Mouse (Mus musculus) ES-E14 (cell line): Measurements from ENCODE around the gene Dnajc27. TPM values are rescaled to one million over a fixed set of nuclear protein-coding genes. Genes with fewer than 3 reads are reported as not detected.

Experiments used
- DNase-seq: peaks from one replicate; pipeline ENCODE4 v3.0.0-alpha.2; 2013; ENCODE audit warnings: low read depth, low spot score
- H3K27ac ChIP-seq: 2 replicates; pipeline ENCODE4 v1.5.1; 2012; ENCODE audit warnings: low read depth, mild to moderate bottlenecking, low read length, moderate library complexity, mixed read lengths; ENCODE audit not compliant: poor library complexity, insufficient read depth, severe bottlenecking
- H3K36me3 ChIP-seq: 2 replicates; pipeline ENCODE4 v1.6.1; 2012; ENCODE audit warnings: mild to moderate bottlenecking, low read length, moderate library complexity, mixed read lengths; ENCODE audit not compliant: control insufficient read depth, poor library complexity, insufficient read depth, severe bottlenecking
- H3K4me1 ChIP-seq, 2 experiments: fragments of 150-350 bp in 1 of 2; sonication (generic) in 1 of 2; 2 replicates each; pipeline ENCODE4 v1.6.1; 2012; ENCODE audit warnings: low read length in 2 of 2, mild to moderate bottlenecking in 1 of 2, mixed read lengths in 1 of 2; ENCODE audit not compliant: control insufficient read depth in 2 of 2, insufficient read depth in 2 of 2, poor library complexity in 1 of 2
- H3K4me3 ChIP-seq, 2 experiments: fragments of 150-350 bp in 1 of 2; sonication (generic) in 1 of 2; 2 replicates each; pipeline ENCODE4 v1.5.1; 2012; ENCODE audit warnings: low read length in 2 of 2, low read depth in 1 of 2, mild to moderate bottlenecking in 1 of 2, mixed read lengths in 1 of 2; ENCODE audit not compliant: insufficient read depth in 1 of 2, poor library complexity in 1 of 2, severe bottlenecking in 1 of 2
- H3K9ac ChIP-seq: 2 replicates; pipeline ENCODE4 v1.6.1; 2012; ENCODE audit warnings: low read depth, mild to moderate bottlenecking, low read length, mixed read lengths; ENCODE audit not compliant: poor library complexity, insufficient read depth, severe bottlenecking
- H3K9me3 ChIP-seq: fragments of 150-350 bp; sonication (generic); 2 replicates; pipeline ENCODE4 v1.6.1; 2012; ENCODE audit warnings: low read depth, mild to moderate bottlenecking, low read length; ENCODE audit not compliant: control insufficient read depth, insufficient read depth
- CHD2 ChIP-seq: IDR thresholded peaks from 2 replicates; pipeline ENCODE4 v1.6.1; 2014; ENCODE audit warnings: mild to moderate bottlenecking, low read depth, low read length, inconsistent platforms
- HCFC1 ChIP-seq: IDR thresholded peaks from 2 replicates; pipeline ENCODE4 v1.6.1; 2012; ENCODE audit warnings: low read length, inconsistent platforms, borderline replicate concordance; ENCODE audit not compliant: insufficient read depth
- MAFK ChIP-seq: IDR thresholded peaks from 2 replicates; pipeline ENCODE4 v1.6.1; 2014; ENCODE audit warnings: mild to moderate bottlenecking, low read depth, low read length, inconsistent platforms; ENCODE audit not compliant: insufficient read depth
- ZC3H11A ChIP-seq: IDR thresholded peaks from 2 replicates; pipeline ENCODE4 v1.6.1; 2012; ENCODE audit warnings: low read depth, mild to moderate bottlenecking, inconsistent platforms, low read length, borderline replicate concordance
- ZNF384 ChIP-seq: IDR thresholded peaks from 2 replicates; pipeline ENCODE4 v1.6.1; 2012; ENCODE audit warnings: low read depth, low read length, inconsistent platforms
- in situ Hi-C, 2 experiments: fragments of 600-800 bp; cut with MboI; formaldehyde crosslinking; loops; one replicate each; pipeline ENCODE4 v1.15.1; 2025; ENCODE audit warnings: low sequenced_read_pairs in 2 of 2, inconsistent platforms in 1 of 2; ENCODE audit not compliant: unreplicated experiment in 2 of 2
- total RNA-seq: library from RNA; depleted of rRNA; stranded (reverse); fragments of 300-350 nt; gene quantifications from 2 replicates; pipeline ENCODE4 v1.2.3, GENCODE M21; 2012

The Dnajc27 gene
- total RNA-seq, 1 experiment = 10.1 TPM

- Histone ChIP-seq H3K36me3 (peaks cover 35% of the 10 kb centered on the region), H3K4me3 (no peak overlapping the region), H3K9ac (no peak overlapping the region), H3K27ac (no peak overlapping the region), H3K4me1 (no peaks in the 10 kb centered on the region), H3K9me3 (no peaks in the 10 kb centered on the region)
- DNase-seq = peak; percentile 64
- in situ Hi-C loops = loop anchor here in 1 of 2 experiments (10.0 kb wide), 1 partner anchor 437 kb away; no protein-coding TSS in a partner anchor
- peak; percentile 66; the same call in 1 of the 2 replicates for TF ChIP-seq ZC3H11A
- TF ChIP-seq MAFK = no peak
Observed at GRCm38 (mm10) chr12:4107383-4107782, 25.0 kb downstream of the Dnajc27 start.

DNA sequence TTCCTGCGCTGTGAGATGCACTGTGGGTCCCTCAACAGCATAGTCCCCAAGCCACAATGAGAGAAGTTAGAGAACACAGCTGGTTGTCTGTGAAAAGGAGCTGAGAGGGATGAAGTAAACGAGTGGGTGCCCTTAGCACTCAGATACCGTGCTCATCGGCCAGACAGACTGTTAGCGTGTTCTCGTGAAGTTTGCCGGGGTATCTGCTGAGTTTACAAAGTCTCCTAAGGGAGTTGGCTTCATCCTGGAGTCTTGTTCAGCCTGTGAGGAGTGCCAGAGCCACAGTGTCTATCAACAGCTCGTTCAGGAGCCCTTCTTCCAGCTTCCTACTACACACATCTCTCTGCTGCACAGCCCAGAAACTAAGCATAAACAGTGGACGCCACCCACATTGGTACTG is 33.7 kb downstream of the Dnajc27 start:
- in situ Hi-C loops = no loop called here
- no peaks in the 10 kb centered on the region for H3K4me1 ChIP-seq
- DNase-seq = no peak
- H3K9ac ChIP-seq = no peak overlapping the region
- TF ChIP-seq ZNF384 (no peak), MAFK (no peak), HCFC1 (no peak), ZC3H11A (no peak), CHD2 (no peak)
- H3K27ac ChIP-seq = no peak overlapping the region
- H3K9me3 ChIP-seq = no peaks in the 10 kb centered on the region
- H3K36me3 ChIP-seq = no peaks in the 10 kb centered on the region
- no peak overlapping the region for H3K4me3 ChIP-seq

- no peak for TF ChIP-seq ZC3H11A
- TF ChIP-seq HCFC1 = no peak
- TF ChIP-seq CHD2 = no peak
- no peak for TF ChIP-seq ZNF384
- no peak for TF ChIP-seq MAFK
Observed at GRCm38 (mm10) chr12:4117136-4117535, 34.8 kb downstream of the Dnajc27 start.

GRCm38 (mm10) chr12:4117579-4117978 is 35.2 kb downstream of the Dnajc27 start:
- H3K9ac ChIP-seq = no peak overlapping the region
- H3K27ac ChIP-seq = no peak overlapping the region
- no peaks in the 10 kb centered on the region for H3K36me3 ChIP-seq
- H3K4me1 ChIP-seq = no peaks in the 10 kb centered on the region
- in situ Hi-C loops = no loop called here
- H3K4me3 ChIP-seq = no peak overlapping the region
- H3K9me3 ChIP-seq = no peaks in the 10 kb centered on the region
- TF ChIP-seq ZC3H11A (no peak), CHD2 (no peak), HCFC1 (no peak), ZNF384 (no peak), MAFK (no peak)
- no peak for DNase-seq

More at GRCm38 (mm10) chr12:4117136-4117535, 34.8 kb downstream of the Dnajc27 start:
- H3K4me1 ChIP-seq = no peaks in the 10 kb centered on the region
- DNase-seq = no peak
- H3K36me3 ChIP-seq = no peaks in the 10 kb centered on the region
- H3K9ac ChIP-seq = no peak overlapping the region
- no peak overlapping the region for H3K4me3 ChIP-seq
- no peak overlapping the region for H3K27ac ChIP-seq
- H3K9me3 ChIP-seq = no peaks in the 10 kb centered on the region
- in situ Hi-C loops = no loop called here

DNA sequence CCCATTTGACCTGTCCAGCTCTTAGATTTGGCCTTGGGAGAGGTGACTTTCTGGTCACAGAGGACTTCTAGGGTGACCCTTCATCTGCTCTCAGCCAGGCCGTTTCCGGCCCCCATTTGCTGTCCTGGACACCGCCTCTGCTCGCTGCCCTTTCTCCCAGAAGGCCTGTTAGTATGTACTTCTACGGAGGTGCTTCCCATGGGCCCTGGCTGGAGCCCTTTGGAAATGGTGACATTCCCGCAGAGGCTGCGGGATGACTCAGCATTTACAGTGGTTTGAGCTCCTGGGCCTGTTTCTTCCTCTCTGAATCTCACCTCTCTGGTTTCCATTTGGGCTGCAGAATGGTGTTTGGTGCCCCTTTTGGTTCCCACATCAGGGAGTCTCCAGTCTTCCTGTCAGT is 45.0 kb downstream of the Dnajc27 start:
- Histone ChIP-seq H3K4me3 (0 out of 4 replicates have a peak overlapping the region, but pooled peaks of 1 of the 2 experiments have one; percentile 21), H3K27ac (no peak overlapping the region), H3K9me3 (no peaks in the 10 kb centered on the region), H3K36me3 (no peaks in the 10 kb centered on the region), H3K4me1 (peaks cover 3 to 9% of the 10 kb centered on the region in 2 experiments; a peak in 1 of 4 replicates), H3K9ac (peak overlapping the region; percentile 56; the same call in 1 of the 2 replicates)
- TF ChIP-seq ZC3H11A (no peak), MAFK (peak; percentile 93)
- no peak for DNase-seq
- in situ Hi-C loops = no loop called here
